Mouse (Mus musculus): ENCODE data around the gene Wdr91.

- TF ChIP-seq POLR2A (IDR thresholded peaks at IDR 0.05; ENCODE audit: low read depth, low read length) (no peak), CTCF (conservative IDR thresholded peaks at IDR 0.05; ENCODE audit: insufficient read depth, insufficient read length, low read depth, low read length) (no peak)
These were observed 42.7 kb downstream of the Wdr91 start for GRCm38 (mm10) chr6:34867995-34868350.

All from kidney, adult 2 months (tissue).